Mouse (Mus musculus) retina, adult 2 months (tissue): ENCODE data around the gene Reep1.
A peak's percentile ranks its signal among the peaks of the same experiment; 100 is the strongest.

ENCODE experiments used
- DNase-seq: peaks from one replicate; pipeline ENCODE4 v3.0.0-alpha.2; 2012; ENCODE audit warnings: low read depth, low spot score

The Reep1 gene

GRCm38 (mm10) chr6:71780431-71780830 lies 73.1 kb downstream of the Reep1 start:
- no peak for DNase-seq

- DNase-seq = no peak
These were observed 75.8 kb downstream of the Reep1 start for GRCm38 (mm10) chr6:71783165-71783564.

- DNase-seq = no peak
These were observed 81.0 kb downstream of the Reep1 start for GRCm38 (mm10) chr6:71788348-71788747.

GRCm38 (mm10) chr6:71791771-71792170 lies 84.4 kb downstream of the Reep1 start:
- DNase-seq = no peak

GRCm38 (mm10) chr6:71799391-71799790 lies 92.0 kb downstream of the Reep1 start:
- no peak for DNase-seq

- DNase-seq = no peak
These were observed 93.8 kb downstream of the Reep1 start for GRCm38 (mm10) chr6:71801011-71801713.

GRCm38 (mm10) chr6:71801714-71802094 lies 94.3 kb downstream of the Reep1 start:
- no peak for DNase-seq

GRCm38 (mm10) chr6:71803609-71804008 lies 96.2 kb downstream of the Reep1 start:
- DNase-seq = no peak

- DNase-seq = peak; percentile 67
These were observed 96.9 kb downstream of the Reep1 start for GRCm38 (mm10) chr6:71804061-71804829.

GRCm38 (mm10) chr6:71806713-71807112 lies 99.4 kb downstream of the Reep1 start:
- no peak for DNase-seq

- no peak for DNase-seq
These were observed 102.5 kb downstream of the Reep1 start for GRCm38 (mm10) chr6:71809890-71810289.

GRCm38 (mm10) chr6:71812820-71813219 lies 105.5 kb downstream of the Reep1 start:
- DNase-seq = no peak

- no peak for DNase-seq
These were observed 112.5 kb downstream of the Reep1 start for GRCm38 (mm10) chr6:71819764-71820292.

GRCm38 (mm10) chr6:71823085-71823484 lies 115.7 kb downstream of the Reep1 start:
- DNase-seq = no peak

GRCm38 (mm10) chr6:71823488-71823887 lies 116.1 kb downstream of the Reep1 start:
- peak; percentile 78 for DNase-seq

- DNase-seq = no peak
These were observed 116.6 kb downstream of the Reep1 start for GRCm38 (mm10) chr6:71823961-71824360.

- DNase-seq = no peak
These were observed 119.5 kb downstream of the Reep1 start, which contains the start of gene Mrpl35 for GRCm38 (mm10) chr6:71826869-71827268. Mrpl35 (minus strand) TSS chr6:71826969.

GRCm38 (mm10) chr6:71829768-71830167 lies 122.4 kb downstream of the Reep1 start:
- no peak for DNase-seq

- peak; percentile 94 for DNase-seq
These were observed 123.6 kb downstream of the Reep1 start, which contains the start of gene Immt for GRCm38 (mm10) chr6:71830690-71831580. Immt (plus strand) TSS chr6:71831331.

GRCm38 (mm10) chr6:71831581-71831960 lies 124.2 kb downstream of the Reep1 start:
- DNase-seq = peak; percentile 88

GRCm38 (mm10) chr6:71836811-71837210 lies 129.4 kb downstream of the Reep1 start:
- DNase-seq = no peak

GRCm38 (mm10) chr6:71839815-71840214 lies 132.5 kb downstream of the Reep1 start:
- DNase-seq = no peak
